ENCODE assay signal across 8 mouse cellular contexts in the genomic region with DNA sequence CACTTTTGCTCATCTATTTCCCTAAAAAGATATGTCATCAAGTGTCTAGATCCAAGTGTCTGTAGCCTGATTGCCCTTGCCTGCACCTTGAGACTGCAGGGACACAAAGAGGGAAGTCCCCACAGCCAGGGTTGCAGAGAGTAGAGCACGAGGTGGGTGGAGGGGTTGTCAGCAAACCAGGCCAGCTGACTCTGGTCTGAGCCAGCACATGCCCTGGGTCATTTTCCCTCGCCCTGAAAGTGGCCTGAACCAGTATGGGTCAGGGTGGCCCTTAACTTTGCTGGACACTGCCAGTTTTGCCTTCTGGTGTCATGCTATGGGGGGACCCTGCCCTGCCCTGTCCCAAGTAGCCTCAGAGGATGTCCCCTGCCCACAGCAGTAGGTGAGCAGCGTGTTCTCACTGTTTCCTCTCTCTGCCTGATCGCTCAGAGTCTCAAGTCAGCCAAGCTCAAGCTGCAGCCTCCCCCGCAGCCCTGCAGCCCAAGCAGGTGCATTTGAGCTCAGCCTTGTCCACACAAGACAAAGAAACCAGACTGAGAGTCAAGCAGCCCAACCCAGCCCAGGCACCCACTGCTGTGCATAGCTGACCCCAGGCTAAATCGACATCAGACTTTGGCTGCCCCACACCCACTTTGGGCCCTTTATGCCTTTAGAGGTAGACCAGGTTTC. TPM values are rescaled to one million over a fixed set of nuclear protein-coding genes. Genes with fewer than 3 reads are reported as not detected.
A peak's percentile ranks its signal among the peaks of the same experiment; 100 is the strongest.
DNase-seq lines count a peak whose midpoint lies in the region; ATAC-seq and TF ChIP-seq lines count a peak whose summit lies in the region.
"Had no signal": no experiment of that assay in that cellular context is flagged by ENCODE, and none has a peak within 500 bp of the region (broad histone marks: within the 10 kb centered on the region; RNA-seq: fewer than 3 reads in every experiment).

No protein-coding gene starts in this region.

- H3K9ac ChIP-seq in embryonic facial prominence, embryonic 13.5 days, result no peak overlapping the region
- H3K9ac ChIP-seq in hindbrain, postnatal 0 days (replicated peaks; ENCODE audit: low read length), result no peak overlapping the region
- H3K9ac ChIP-seq in liver, embryonic 13.5 days, result no peak overlapping the region
- peak overlapping the region; percentile 18; the same call in 1 of the 2 replicates for H3K9ac ChIP-seq in neural tube, embryonic 13.5 days

- WGBS in embryonic facial prominence, embryonic 13.5 days, result 52% methylated on average over 6 of the region's 6 CpGs
- WGBS in hindbrain, postnatal 0 days, result 31% methylated on average over 6 of the region's 6 CpGs
- 33% methylated on average over 6 of the region's 6 CpGs for WGBS in liver, embryonic 13.5 days (ENCODE audit: insufficient replicate concordance)
- WGBS in neural tube, embryonic 13.5 days, result 42% methylated on average over 6 of the region's 6 CpGs

- H3K9me3 ChIP-seq in embryonic facial prominence, embryonic 13.5 days, result no peaks in the 10 kb centered on the region
- H3K9me3 ChIP-seq in hindbrain, postnatal 0 days (ENCODE audit: low read length), result no peaks in the 10 kb centered on the region
- no peaks in the 10 kb centered on the region for H3K9me3 ChIP-seq in liver, embryonic 13.5 days (replicated peaks)
- H3K9me3 ChIP-seq in neural tube, embryonic 13.5 days, result no peaks in the 10 kb centered on the region

- H3K4me3 ChIP-seq in embryonic facial prominence, embryonic 13.5 days, result no peak overlapping the region
- no peak overlapping the region for H3K4me3 ChIP-seq in hindbrain, postnatal 0 days (ENCODE audit: low read length)
- H3K4me3 ChIP-seq in liver, embryonic 13.5 days (replicated peaks), result no peak overlapping the region
- no peak overlapping the region for H3K4me3 ChIP-seq in neural tube, embryonic 13.5 days
- H3K4me3 ChIP-seq: erythroblast, embryonic 14.5 days had no signal

- peak overlapping the region; percentile 16; the same call in 1 of the 2 replicates for H3K27ac ChIP-seq in embryonic facial prominence, embryonic 13.5 days
- peak overlapping the region; percentile 32; the same call in 1 of the 2 replicates for H3K27ac ChIP-seq in hindbrain, postnatal 0 days
- peak overlapping the region; percentile 50 for H3K27ac ChIP-seq in liver, embryonic 13.5 days
- peak overlapping the region; percentile 56 for H3K27ac ChIP-seq in neural tube, embryonic 13.5 days (replicated peaks)

- H3K4me2 ChIP-seq in embryonic facial prominence, embryonic 13.5 days, result no peak overlapping the region
- H3K4me2 ChIP-seq in hindbrain, postnatal 0 days (ENCODE audit: low read depth, low read length), result no peak overlapping the region
- H3K4me2 ChIP-seq in liver, embryonic 13.5 days, result no peak overlapping the region
- H3K4me2 ChIP-seq in neural tube, embryonic 13.5 days, result no peak overlapping the region

- no peak for TF ChIP-seq CTCF in hindbrain, postnatal 0 days (IDR thresholded peaks at IDR 0.05; ENCODE audit: low read depth)

- peaks cover 97% of the 10 kb centered on the region for H3K4me1 ChIP-seq in embryonic facial prominence, embryonic 13.5 days
- H3K4me1 ChIP-seq in hindbrain, postnatal 0 days (ENCODE audit: insufficient read depth, low read length), result peaks cover 76% of the 10 kb centered on the region
- peaks cover 85% of the 10 kb centered on the region for H3K4me1 ChIP-seq in liver, embryonic 13.5 days (replicated peaks)
- peaks cover 98% of the 10 kb centered on the region for H3K4me1 ChIP-seq in neural tube, embryonic 13.5 days (replicated peaks)

- no peaks in the 10 kb centered on the region for H3K27me3 ChIP-seq in embryonic facial prominence, embryonic 13.5 days
- no peaks in the 10 kb centered on the region for H3K27me3 ChIP-seq in hindbrain, postnatal 0 days (ENCODE audit: insufficient read depth, low read length)
- no peaks in the 10 kb centered on the region for H3K27me3 ChIP-seq in liver, embryonic 13.5 days
- no peaks in the 10 kb centered on the region for H3K27me3 ChIP-seq in neural tube, embryonic 13.5 days

- DNase-seq in Muller cell, postnatal 12 days (ENCODE audit: inconsistent ontology term), result peak; percentile 56
- no peak for DNase-seq in hindbrain, postnatal 0 days (ENCODE audit: low spot score)
- DNase-seq in liver, embryonic 13.5 days, result no peak
- DNase-seq in gastrocnemius, postnatal 10 days, result no peak
- no peak for DNase-seq in layer of hippocampus, postnatal 25 days (ENCODE audit: extremely low spot score in 1 of 2, low spot score in 1 of 2)

- H3K36me3 ChIP-seq in embryonic facial prominence, embryonic 13.5 days, result 0 out of 2 replicates have a peak, but pooled peaks cover 8% of the 10 kb centered on the region
- H3K36me3 ChIP-seq in hindbrain, postnatal 0 days (ENCODE audit: insufficient read depth, low read length), result no peaks in the 10 kb centered on the region
- no peaks in the 10 kb centered on the region for H3K36me3 ChIP-seq in liver, embryonic 13.5 days
- H3K36me3 ChIP-seq in neural tube, embryonic 13.5 days, result no peaks in the 10 kb centered on the region

- ATAC-seq in embryonic facial prominence, embryonic 13.5 days (ENCODE audit: insufficient number of reproducible peaks, insufficient read depth, low FRiP score, low TSS enrichment, low read depth), result no peak
- ATAC-seq in hindbrain, postnatal 0 days, result no peak
- peak; percentile 21 for ATAC-seq in liver, embryonic 13.5 days (ENCODE audit: low read depth)
- no peak for ATAC-seq in neural tube, embryonic 13.5 days (ENCODE audit: low read depth)

RNA-seq across cellular contexts. Expression of a gene that starts 14.1 kb away (rescaled TPM):
- 44.3 and 52.9 TPM in 2 replicates for polyA plus RNA-seq in embryonic facial prominence, embryonic 13.5 days (2015; fragmentation: Nextera tagmentation; extraction: Ambion mirVana)
- total RNA-seq in hindbrain, postnatal 0 days (2014; rRNA removed), result 129 and 135 TPM in 2 replicates
- 41.9 and 50.6 TPM in 2 replicates for polyA plus RNA-seq in hindbrain, postnatal 0 days (2015; fragmentation: Nextera tagmentation; extraction: Ambion mirVana)
- 4.5 TPM in 2 replicates for polyA plus RNA-seq in liver, embryonic 13.5 days (2015; fragmentation: Nextera tagmentation; extraction: Ambion mirVana)
- polyA plus RNA-seq in neural tube, embryonic 13.5 days (2015; fragmentation: Nextera tagmentation; extraction: Ambion mirVana), result 57.2 and 66.2 TPM in 2 replicates
- 10 to 100 TPM; 31.6 to 43.8 TPM for total RNA-seq in gastrocnemius, postnatal 10 days (2021)
- 100 to 1,000 TPM in 1 of 2 experiments, 10 to 100 TPM in 1; 82.5 to 105 TPM for total RNA-seq in layer of hippocampus, postnatal 25 days (2021)
